Mouse (Mus musculus) E14TG2a.4 (cell line): ENCODE results near the gene Rtkn2.

Experiments
- CTCF ChIP-seq: conservative IDR thresholded peaks from 2 replicates; pipeline ENCODE4 v1.5.1; 2014; ENCODE audit warnings: low read length
- NANOG ChIP-seq: IDR thresholded peaks from 2 replicates; pipeline ENCODE4 v1.6.1; 2014; ENCODE audit warnings: borderline replicate concordance, low read length, mixed read lengths

DNA sequence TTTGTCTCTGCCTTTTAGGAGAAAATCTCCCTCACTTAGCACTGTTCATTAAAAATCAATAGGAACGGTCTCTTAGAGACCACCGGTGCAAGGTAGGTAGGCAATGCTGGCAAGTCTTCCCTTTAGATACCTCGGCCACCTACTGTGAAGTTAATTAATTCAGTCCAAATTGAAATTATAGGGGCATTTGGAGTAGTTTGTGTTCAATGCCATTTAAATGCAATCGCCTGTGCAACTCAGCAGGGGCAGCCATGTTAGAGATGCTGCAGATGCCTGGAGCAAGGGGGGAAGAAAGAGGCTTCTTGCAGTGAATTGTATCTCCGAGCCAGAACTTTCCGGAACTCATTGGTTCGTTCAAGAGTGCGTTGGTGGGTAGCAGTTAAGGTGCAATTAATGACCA, 65.5 kb downstream of the Rtkn2 start:
- no peak for TF ChIP-seq CTCF
- peak; percentile 48; the same call in 1 of the 2 replicates for TF ChIP-seq NANOG
